Comparison of ENCODE assay signal across 21 mouse cellular contexts in the genomic region with DNA sequence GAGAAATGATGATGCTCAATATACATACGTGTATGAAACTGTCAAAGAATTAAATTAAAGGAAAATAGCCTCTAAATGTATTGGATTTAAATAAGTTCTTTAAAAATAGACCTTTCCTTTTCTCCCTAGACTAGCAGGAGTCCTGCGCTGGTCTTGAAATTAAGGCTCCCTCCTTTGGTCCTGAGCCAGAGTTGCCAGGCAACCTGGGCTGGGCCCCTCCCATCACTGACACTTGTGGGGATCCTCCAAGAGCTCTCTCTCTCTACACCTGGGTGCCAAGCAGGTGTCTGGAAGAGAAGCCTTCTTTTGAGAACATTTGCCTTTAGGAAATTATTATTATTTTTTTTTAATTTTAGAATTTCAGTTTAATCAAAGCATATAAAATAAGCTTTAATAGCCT.
DNase-seq lines count a peak whose midpoint lies in the region; TF ChIP-seq lines count a peak whose summit lies in the region.
"Had no signal": no experiment of that assay in that cellular context is flagged by ENCODE, and none has a peak within 500 bp of the region (broad histone marks: within the 10 kb centered on the region; RNA-seq: fewer than 3 reads in every experiment).

No protein-coding gene starts in this region.

- TF ChIP-seq CTCF in left cerebral cortex, adult 2 months (IDR thresholded peaks at IDR 0.05): no peak

- peak; percentile 36 to 48 for DNase-seq in cerebellum, postnatal 10 days
- no peak for DNase-seq in cerebellum, adult 18-20 months
- DNase-seq in left cerebral cortex, postnatal 4 days: peak; percentile 5
- no peak for DNase-seq in left cerebral cortex, adult 2 months (ENCODE audit: extremely low spot score in 1 of 2, low spot score in 2 of 2)
- peak; percentile 35 for DNase-seq in right cerebral cortex, postnatal 14 days
- DNase-seq in right cerebral cortex, postnatal 25 days: no peak
- DNase-seq in brain, adult 2 months (ENCODE audit: low read depth, low spot score): peak; percentile 32
- DNase-seq: adrenal gland, adult 8-10 months; adrenal gland, postnatal 14 days; adrenal gland, postnatal 36 days; B cell, adult 2 months; cerebellum, adult 11-12 months; cerebellum, adult 8-10 months; cerebellum, adult 9-11 months; cerebellum, postnatal 36 days; embryo, embryonic 11 days had no signal

- no peak overlapping the region for H3K4me3 ChIP-seq in left cerebral cortex, adult 2 months
- H3K4me3 ChIP-seq: embryonic facial prominence, embryonic 13.5 days; embryonic facial prominence, embryonic 15.5 days; erythroblast, embryonic 14.5 days; forebrain, embryonic 10.5 days; forebrain, embryonic 12.5 days had no signal

- intact Hi-C loops in left cerebral cortex, postnatal 4 days (cut with DNase I): no loop called here
- intact Hi-C loops in left cerebral cortex, adult 2 months (cut with DNase I): no loop called here

- H3K27ac ChIP-seq in left cerebral cortex, adult 2 months: no peak overlapping the region
- H3K27ac ChIP-seq: embryonic facial prominence, embryonic 13.5 days; embryonic facial prominence, embryonic 15.5 days; forebrain, embryonic 10.5 days; forebrain, embryonic 12.5 days had no signal

Comparison
In these comparisons a context has a peak if more than half of its experiments do, and no peak if none do; other contexts are left out.
1. DNase-seq: peak in cerebellum, postnatal 10 days (2 of 2), left cerebral cortex, postnatal 4 days (single experiment), right cerebral cortex, postnatal 14 days (single experiment) and brain, adult 2 months (single experiment); none in cerebellum, adult 18-20 months (0 of 2), left cerebral cortex, adult 2 months (0 of 2) and right cerebral cortex, postnatal 25 days (single experiment).